Mouse (Mus musculus) heart, adult 9 months (tissue): ENCODE results near the gene Rnf17.

Source experiments
- DNase-seq, 2 experiments: peaks; one replicate each; pipeline ENCODE4 v3.0.0; 2022; ENCODE audit warnings: low spot score in 2 of 2

Gene Rnf17

DNA sequence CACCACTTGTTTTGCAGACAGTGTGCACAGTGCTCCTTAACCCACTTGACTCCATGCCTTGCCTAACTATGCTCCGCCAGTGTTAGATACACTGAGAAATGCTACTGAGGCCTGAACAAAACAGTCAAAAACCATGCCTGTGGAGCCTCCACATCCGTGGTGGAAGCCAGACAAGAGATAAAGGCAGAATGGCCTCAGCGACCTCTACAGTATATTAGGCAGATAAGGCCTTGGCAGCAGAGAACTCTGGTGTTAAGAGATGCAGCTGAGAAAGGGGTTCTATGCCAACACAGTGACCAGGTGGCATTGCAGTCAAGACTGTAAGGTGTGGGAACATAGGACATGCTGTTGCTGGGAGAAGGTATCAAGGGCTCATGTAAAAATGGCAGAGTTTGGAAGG, 104.4 kb downstream of the Rnf17 start:
- DNase-seq, result no peak

DNA sequence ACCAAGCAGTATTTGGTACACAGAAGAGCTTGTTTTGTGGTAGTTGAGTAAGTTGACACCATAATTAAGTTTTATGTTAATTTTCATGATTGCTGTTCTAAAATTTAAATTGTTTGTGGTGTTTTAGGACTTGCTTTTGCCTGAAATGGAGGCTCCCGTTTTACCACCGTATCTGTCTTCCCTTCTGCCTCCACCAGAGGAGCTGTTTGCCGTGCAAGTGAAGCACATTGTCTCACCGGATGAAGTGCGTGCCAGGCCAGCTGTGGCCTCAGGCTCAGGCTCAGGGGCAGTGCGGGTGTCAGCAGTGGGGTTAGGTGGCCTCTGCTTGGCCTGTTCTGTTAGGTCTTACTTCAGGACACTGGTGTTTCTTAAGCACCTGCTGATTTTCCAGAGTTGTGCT, 109.7 kb downstream of the Rnf17 start:
- DNase-seq, result no peak

DNA sequence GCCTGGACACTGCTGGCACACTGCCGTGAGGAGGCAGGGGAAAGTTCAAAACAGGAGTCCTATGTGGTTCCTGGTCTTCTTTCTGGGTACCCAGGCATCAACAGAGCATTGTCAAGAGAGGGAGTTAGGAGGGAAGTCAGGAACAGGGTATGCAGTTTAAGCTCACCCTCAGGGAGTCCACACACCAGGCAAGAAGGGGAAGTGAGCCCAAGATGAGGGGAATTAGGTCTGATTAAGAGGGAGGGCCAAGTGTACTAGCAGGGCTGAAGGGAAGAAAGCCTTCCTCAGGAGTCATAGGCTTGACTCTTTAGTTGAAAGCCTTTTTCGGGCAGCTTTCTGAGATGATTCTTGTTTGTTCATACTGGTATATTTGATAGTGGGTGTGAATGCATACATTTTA, 112.4 kb downstream of the Rnf17 start:
- no peak for DNase-seq

DNA sequence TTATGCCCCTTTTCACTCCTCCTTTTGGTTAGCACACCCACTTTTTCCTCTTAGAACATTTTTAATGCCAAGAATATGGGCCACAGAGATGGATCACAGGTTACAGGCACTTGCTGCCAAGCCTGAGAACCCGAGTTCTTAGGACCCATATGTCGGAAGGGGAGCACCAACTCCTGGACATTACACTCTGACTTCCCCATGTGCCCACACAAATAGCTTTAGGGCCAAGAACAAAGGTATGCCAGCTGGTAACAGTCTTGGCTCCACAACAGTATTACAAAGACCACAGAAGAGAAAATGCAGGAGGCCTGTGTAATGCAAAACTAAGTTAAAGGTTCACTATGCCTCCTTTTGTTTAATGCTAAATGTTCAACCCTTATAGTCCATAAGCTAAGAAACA, 128.4 kb downstream of the Rnf17 start:
- no peak for DNase-seq

DNA sequence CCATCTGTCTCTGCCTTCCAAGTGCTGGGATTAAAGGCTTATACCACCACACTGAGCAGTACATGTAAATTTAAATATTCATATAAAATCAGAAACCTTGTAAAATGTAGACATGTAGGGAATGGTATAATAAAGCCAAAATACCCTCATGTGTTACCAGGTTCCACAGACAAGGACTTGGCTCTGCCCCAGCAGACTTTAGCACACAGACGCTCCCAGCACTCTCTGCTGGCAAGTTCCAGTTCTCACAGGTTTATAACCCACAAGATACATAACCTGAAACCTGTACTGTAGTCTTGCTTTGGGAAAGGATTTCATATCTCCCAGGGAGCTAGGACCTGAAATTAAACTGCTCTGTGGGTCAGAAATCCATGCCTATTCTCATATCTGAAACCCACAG, 142.6 kb downstream of the Rnf17 start:
- DNase-seq, result no peak

DNA sequence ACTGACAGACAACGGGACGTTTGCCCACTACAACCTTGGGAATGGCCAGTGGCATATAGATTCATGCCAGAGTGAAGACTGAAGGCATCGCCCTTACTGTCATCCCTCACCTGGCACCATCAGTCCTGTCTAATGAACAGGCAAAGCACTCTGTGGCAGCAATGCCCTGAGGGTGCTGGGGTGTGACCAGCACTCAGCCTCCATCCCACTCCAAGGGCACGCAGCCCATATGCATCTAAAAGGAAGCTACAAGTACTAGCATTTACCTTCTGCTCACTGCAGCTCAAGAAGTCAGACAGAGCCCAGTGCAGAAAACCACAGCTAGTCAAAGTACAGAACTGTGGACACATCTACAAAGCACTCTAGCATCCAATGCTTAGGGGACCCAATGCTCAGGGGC, 143.1 kb downstream of the Rnf17 start:
- DNase-seq, result no peak

DNA sequence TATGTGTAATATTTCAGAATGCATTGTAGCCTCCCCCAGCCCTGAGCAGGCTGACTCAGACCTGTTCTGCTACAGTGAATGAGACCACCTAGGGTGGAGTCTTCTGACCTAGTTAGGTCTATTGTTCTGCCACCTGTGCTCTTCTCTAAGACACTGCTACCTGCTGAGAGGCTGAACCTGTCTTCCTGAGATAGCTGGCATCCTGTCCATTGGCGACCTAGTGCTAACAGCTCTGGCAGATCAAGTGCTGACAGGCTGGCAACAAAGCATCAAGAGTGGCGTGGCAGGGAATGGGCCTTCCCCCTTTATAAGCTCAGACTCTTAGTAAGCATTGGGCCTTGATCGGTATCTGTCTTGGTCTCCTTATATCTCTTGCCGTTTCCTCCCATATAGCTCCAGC, 148.6 kb downstream of the Rnf17 start:
- DNase-seq, result no peak

DNA sequence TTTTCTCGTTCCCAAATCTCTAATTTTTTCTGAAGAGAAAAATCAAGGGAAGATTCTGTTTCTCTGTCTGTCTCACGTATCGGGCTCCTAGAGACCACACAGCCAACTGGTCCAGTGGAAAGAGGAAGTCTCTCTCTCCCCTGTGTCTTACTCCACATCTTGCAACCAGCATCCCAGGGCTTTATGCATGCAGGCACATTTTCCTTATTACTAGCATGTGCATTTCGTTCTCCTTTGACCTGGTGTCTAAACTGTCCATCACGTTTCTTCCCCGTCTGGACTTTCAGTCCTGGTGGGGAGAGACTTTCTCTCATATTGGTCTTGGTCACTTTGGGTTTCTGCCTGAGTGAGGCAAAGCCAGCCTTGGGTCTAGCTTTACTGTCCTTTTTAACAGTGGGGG, 150.5 kb downstream of the Rnf17 start:
- DNase-seq, result no peak

DNA sequence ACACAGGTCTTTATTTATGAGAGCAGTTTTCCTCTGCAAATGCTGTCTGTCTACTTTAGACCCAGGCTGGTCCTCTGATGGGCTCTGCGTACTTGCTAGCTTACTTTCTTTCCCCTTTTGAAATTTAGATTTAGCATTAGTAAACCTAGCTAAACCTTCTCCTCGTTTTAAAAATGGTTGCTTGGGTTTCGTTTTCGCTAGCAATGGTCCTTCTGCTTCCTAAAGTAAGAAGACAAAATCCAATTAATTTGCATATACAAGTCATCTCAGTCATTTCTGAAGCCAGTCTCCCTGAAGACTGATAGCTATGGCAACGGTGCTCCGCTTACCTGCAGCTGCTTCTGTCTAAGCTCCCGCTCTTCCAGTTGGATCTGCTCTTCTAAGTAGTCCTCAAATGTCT, 150.9 kb downstream of the Rnf17 start:
- no peak for DNase-seq

DNA sequence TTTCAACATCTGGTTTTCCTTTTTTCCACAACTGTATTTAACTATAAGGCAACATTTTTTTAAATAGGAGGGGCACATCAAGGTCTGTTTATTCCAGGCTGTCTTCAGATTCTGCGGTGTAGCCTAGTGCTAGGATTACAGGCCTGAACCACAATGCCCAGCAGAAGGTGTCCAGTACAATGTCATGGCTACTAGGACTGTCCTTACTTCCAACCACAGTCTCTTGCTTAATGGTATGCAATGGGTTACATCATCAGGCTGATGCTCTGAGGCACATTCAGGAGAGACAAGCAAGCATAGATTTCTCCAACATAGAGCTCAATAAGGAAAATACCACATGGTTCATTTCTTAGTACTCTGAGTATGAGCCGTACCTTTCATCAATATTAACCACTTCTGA, 152.3 kb downstream of the Rnf17 start:
- DNase-seq, result no peak

DNA sequence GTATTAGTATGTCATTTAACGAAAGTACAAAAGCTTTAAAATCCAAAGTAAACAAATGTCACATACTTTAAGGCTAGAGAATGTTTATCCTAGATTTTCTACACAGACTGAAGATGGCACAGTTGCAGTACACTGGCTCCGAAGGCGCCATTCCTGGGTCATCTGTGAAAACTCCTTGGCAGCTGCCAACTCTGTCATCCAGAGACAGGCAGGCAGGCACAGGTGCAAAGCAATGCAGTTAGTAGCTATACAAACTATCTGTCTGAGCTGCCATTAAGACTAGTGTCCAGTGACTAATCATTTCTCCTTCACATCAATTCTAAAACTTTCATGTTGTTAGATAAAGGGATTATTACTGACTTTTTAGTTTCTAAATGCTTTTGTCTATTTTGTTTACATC, 156.8 kb downstream of the Rnf17 start:
- no peak for DNase-seq

DNA sequence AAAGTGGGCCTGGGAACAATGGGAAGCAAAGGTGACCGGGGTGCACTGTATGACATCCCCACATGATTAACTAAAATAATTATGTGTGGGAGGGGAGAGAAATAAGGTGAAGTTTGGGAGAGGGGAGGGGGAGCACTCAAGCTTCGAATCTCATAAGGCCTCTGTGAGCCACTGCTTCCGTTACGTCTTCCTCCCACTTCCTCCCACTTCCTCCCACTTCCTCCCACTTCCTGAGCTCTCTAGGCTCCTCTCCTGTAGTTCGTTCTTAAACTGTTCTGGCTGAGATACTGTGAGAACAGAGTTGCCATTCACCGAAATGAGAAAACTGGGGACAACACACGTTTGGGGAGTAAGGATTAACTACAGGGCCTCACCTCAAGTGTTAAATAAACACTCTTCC, 165.1 kb downstream of the Rnf17 start:
- no peak for DNase-seq

DNA sequence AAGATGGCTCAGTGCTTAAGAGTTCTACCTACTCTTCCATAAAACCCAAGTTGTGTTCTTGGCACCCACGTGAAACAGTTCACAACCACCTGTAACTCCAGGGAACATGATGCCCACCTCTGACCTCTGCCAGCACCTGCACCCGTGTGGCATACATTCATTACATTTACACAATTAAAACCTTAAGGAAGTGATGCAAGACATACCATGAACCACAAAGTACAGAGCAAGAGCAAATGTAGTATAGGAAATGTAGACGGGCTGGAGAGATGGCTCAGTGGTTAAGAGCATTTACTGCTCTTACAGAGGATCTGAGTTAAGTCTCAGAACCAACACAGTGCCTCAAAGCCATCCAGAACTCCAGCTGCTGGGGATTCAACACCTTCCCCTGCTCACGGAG, 166.7 kb downstream of the Rnf17 start:
- no peak for DNase-seq

DNA sequence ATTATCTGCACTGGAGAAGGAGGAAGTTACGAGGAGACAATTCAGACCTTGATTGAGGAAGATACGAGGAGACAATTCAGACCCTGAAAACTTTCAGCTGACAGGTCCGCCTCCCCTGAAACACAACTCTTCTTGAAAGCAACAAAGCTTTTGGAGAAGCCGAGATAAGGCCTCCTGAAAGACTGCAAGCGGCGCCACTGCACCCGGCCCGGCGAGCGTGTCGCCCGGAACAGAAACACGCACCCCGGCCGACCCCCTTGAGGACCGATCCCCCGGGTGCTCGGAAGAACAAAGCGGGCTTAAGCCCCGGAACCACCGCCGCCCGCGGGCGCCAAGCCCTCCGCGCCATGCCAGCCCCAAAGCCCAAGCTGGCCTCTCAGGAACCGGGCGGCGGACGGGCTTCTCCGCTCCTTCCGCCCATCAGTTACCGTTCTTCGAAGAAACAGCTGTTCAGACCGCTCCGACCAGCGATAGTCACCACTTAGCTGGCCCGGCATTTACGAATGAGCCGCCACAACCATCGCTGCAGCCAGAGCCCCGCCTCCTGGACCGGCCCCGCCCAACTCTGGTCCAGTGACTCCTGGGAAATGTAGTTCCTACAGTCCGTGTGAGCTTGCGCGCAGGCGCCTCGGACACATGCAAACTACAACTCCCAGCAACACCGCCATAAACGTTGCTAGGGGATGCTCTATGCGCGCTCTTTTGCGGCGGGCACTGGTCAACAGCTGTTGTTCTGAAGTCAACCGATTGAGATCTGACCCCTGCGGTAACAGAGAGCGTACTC, 169.1 kb downstream of the Rnf17 start:
- DNase-seq, result peak; percentile 92 to 95

DNA sequence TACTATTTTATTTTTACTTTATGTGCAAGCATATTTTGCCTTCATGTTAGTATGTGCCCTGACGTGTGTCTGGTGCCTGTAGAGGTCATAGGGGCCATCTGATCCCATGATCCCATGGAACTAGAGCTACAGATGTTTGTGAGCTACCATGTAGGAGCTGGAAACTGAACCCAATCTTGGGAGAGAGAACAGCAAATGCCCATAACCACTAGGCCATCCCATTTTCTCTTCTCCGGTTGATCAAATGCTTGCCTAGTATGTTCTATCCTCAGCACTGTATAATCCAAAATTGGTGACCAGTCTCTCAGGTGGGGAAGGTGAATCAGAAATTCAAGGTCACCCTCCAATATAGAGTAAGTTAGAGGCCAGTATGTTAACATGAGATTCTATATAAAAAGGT, 170.2 kb downstream of the Rnf17 start:
- DNase-seq, result no peak
